Mouse (Mus musculus): ENCODE results near the gene Satb1. TPM values are rescaled to one million over a fixed set of nuclear protein-coding genes. Genes with fewer than 3 reads are reported as not detected.

Satb1 gene
- polyA plus RNA-seq, 1 experiment = 2.5 TPM

- Histone ChIP-seq H3K36me3 (ENCODE audit: control insufficient read depth, insufficient read depth, low read length) (no peaks in the 10 kb centered on the region), H3K4me1 (ENCODE audit: control insufficient read depth, insufficient read depth, insufficient read length, low read length) (peaks cover 2% of the 10 kb centered on the region; the same call in 1 of the 2 replicates), H3K4me3 (ENCODE audit: low read depth, low read length) (peak overlapping the region; percentile 64), H3K27ac (ENCODE audit: insufficient read depth, low read depth, low read length) (no peak overlapping the region), H3K27me3 (ENCODE audit: control insufficient read depth, insufficient read depth, low read length) (peaks cover 30% of the 10 kb centered on the region)
- no peak for TF ChIP-seq CTCF (IDR thresholded peaks at IDR 0.05; ENCODE audit: extremely low read depth, insufficient read length, insufficient replicate concordance, low read depth, low read length)
- no peak for TF ChIP-seq POLR2A (IDR thresholded peaks at IDR 0.05; ENCODE audit: low read depth, low read length)
- 8% methylated on average over 16 of the region's 16 CpGs for WGBS
These were observed 680 bp upstream of the Satb1 start for GRCm38 (mm10) chr17:51833578-51834361.

GRCm38 (mm10) chr17:51832421-51832875 lies 642 bp downstream of the Satb1 start:
- under 1% methylated on average over 51 of the region's 66 CpGs for WGBS
- H3K4me1 ChIP-seq (ENCODE audit: control insufficient read depth, insufficient read depth, insufficient read length, low read length) = peaks cover 2% of the 10 kb centered on the region; the same call in 1 of the 2 replicates
- H3K27me3 ChIP-seq (ENCODE audit: control insufficient read depth, insufficient read depth, low read length) = peaks cover 30% of the 10 kb centered on the region
- H3K36me3 ChIP-seq (ENCODE audit: control insufficient read depth, insufficient read depth, low read length) = no peaks in the 10 kb centered on the region
- peak overlapping the region; percentile 64 for H3K4me3 ChIP-seq (ENCODE audit: low read depth, low read length)
- no peak for TF ChIP-seq CTCF (IDR thresholded peaks at IDR 0.05; ENCODE audit: extremely low read depth, insufficient read length, insufficient replicate concordance, low read depth, low read length)
- no peak for TF ChIP-seq POLR2A (IDR thresholded peaks at IDR 0.05; ENCODE audit: low read depth, low read length)
- H3K27ac ChIP-seq (ENCODE audit: insufficient read depth, low read depth, low read length) = no peak overlapping the region

GRCm38 (mm10) chr17:51831702-51832420 lies 1.2 kb downstream of the Satb1 start:
- Histone ChIP-seq H3K27me3 (ENCODE audit: control insufficient read depth, insufficient read depth, low read length) (peaks cover 30% of the 10 kb centered on the region), H3K36me3 (ENCODE audit: control insufficient read depth, insufficient read depth, low read length) (no peaks in the 10 kb centered on the region), H3K4me3 (ENCODE audit: low read depth, low read length) (peak overlapping the region; percentile 64), H3K4me1 (ENCODE audit: control insufficient read depth, insufficient read depth, insufficient read length, low read length) (peaks cover 2% of the 10 kb centered on the region; the same call in 1 of the 2 replicates), H3K27ac (ENCODE audit: insufficient read depth, low read depth, low read length) (no peak overlapping the region; the same call in 1 of the 2 replicates)
- TF ChIP-seq CTCF (IDR thresholded peaks at IDR 0.05; ENCODE audit: extremely low read depth, insufficient read length, insufficient replicate concordance, low read depth, low read length) (no peak), POLR2A (IDR thresholded peaks at IDR 0.05; ENCODE audit: low read depth, low read length) (no peak)
- 2% methylated on average over 57 of the region's 57 CpGs for WGBS

- TF ChIP-seq POLR2A (IDR thresholded peaks at IDR 0.05; ENCODE audit: low read depth, low read length) = no peak
- no peak for TF ChIP-seq CTCF (IDR thresholded peaks at IDR 0.05; ENCODE audit: extremely low read depth, insufficient read length, insufficient replicate concordance, low read depth, low read length)
- Histone ChIP-seq H3K27me3 (ENCODE audit: control insufficient read depth, insufficient read depth, low read length) (peaks cover 30% of the 10 kb centered on the region), H3K4me3 (ENCODE audit: low read depth, low read length) (peak overlapping the region; percentile 64), H3K4me1 (ENCODE audit: control insufficient read depth, insufficient read depth, insufficient read length, low read length) (peaks cover 2% of the 10 kb centered on the region; the same call in 1 of the 2 replicates), H3K36me3 (ENCODE audit: control insufficient read depth, insufficient read depth, low read length) (no peaks in the 10 kb centered on the region), H3K27ac (ENCODE audit: insufficient read depth, low read depth, low read length) (no peak overlapping the region)
- 20% methylated on average over 14 of the region's 14 CpGs for WGBS
These were observed 1.9 kb downstream of the Satb1 start for GRCm38 (mm10) chr17:51831121-51831701.

- Histone ChIP-seq H3K36me3 (ENCODE audit: control insufficient read depth, insufficient read depth, low read length) (no peaks in the 10 kb centered on the region), H3K4me1 (ENCODE audit: control insufficient read depth, insufficient read depth, insufficient read length, low read length) (peaks cover 2% of the 10 kb centered on the region; the same call in 1 of the 2 replicates), H3K27me3 (ENCODE audit: control insufficient read depth, insufficient read depth, low read length) (peaks cover 30% of the 10 kb centered on the region), H3K27ac (ENCODE audit: insufficient read depth, low read depth, low read length) (no peak overlapping the region), H3K4me3 (ENCODE audit: low read depth, low read length) (no peak overlapping the region)
- no peak for TF ChIP-seq POLR2A (IDR thresholded peaks at IDR 0.05; ENCODE audit: low read depth, low read length)
- TF ChIP-seq CTCF (IDR thresholded peaks at IDR 0.05; ENCODE audit: extremely low read depth, insufficient read length, insufficient replicate concordance, low read depth, low read length) = no peak
These were observed 3.7 kb downstream of the Satb1 start for GRCm38 (mm10) chr17:51829436-51829835.

- Histone ChIP-seq H3K27ac (ENCODE audit: insufficient read depth, low read depth, low read length) (no peak overlapping the region), H3K36me3 (ENCODE audit: control insufficient read depth, insufficient read depth, low read length) (no peaks in the 10 kb centered on the region), H3K4me3 (ENCODE audit: low read depth, low read length) (no peak overlapping the region), H3K27me3 (ENCODE audit: control insufficient read depth, insufficient read depth, low read length) (peaks cover 19% of the 10 kb centered on the region), H3K4me1 (ENCODE audit: control insufficient read depth, insufficient read depth, insufficient read length, low read length) (peaks cover 2% of the 10 kb centered on the region; the same call in 1 of the 2 replicates)
- TF ChIP-seq POLR2A (IDR thresholded peaks at IDR 0.05; ENCODE audit: low read depth, low read length) (no peak), CTCF (IDR thresholded peaks at IDR 0.05; ENCODE audit: extremely low read depth, insufficient read length, insufficient replicate concordance, low read depth, low read length) (no peak)
- WGBS = 53% methylated on average over 8 of the region's 8 CpGs
These were observed 5.1 kb downstream of the Satb1 start for GRCm38 (mm10) chr17:51827922-51828410.

Measured in small intestine, adult 2 months (tissue).